Mouse (Mus musculus): ENCODE measurements around the gene Cib3.

GRCm38 (mm10) chr8:72220758-72221157, 8.1 kb upstream of the Cib3 start:
- TF ChIP-seq CTCF (IDR thresholded peaks at IDR 0.05; ENCODE audit: borderline replicate concordance, insufficient read depth, low read length) (no peak), POLR2A (IDR thresholded peaks at IDR 0.05; ENCODE audit: low read depth, low read length) (no peak)

Data from embryonic fibroblast, embryonic 13.5 days (primary cell).